Comparison of ENCODE assay signal across 8 mouse cellular contexts in genomic region chr5:100643253-100643990, GRCm38 (mm10). TPM values are rescaled to one million over a fixed set of nuclear protein-coding genes. Genes with fewer than 3 reads are reported as not detected.
A peak's percentile ranks its signal among the peaks of the same experiment; 100 is the strongest.
DNase-seq lines count a peak whose midpoint lies in the region.

No protein-coding gene starts in this region.

- no peaks in the 10 kb centered on the region for H3K36me3 ChIP-seq in heart, embryonic 10.5 days
- no peaks in the 10 kb centered on the region for H3K36me3 ChIP-seq in macrophage (ENCODE audit: inconsistent target)

- peak; percentile 35 to 62 for DNase-seq in heart, adult 18-20 months
- no peak for DNase-seq in heart, embryonic 10.5 days (ENCODE audit: low spot score)
- peak; percentile 22 for DNase-seq in urinary bladder, postnatal 14 days (ENCODE audit: low spot score)
- no peak for DNase-seq in urinary bladder, postnatal 25 days (ENCODE audit: low spot score)
- peak; percentile 26 for DNase-seq in heart, postnatal 4 days
- no peak for DNase-seq in neural tube, embryonic 10.5 days (ENCODE audit: extremely low spot score, low spot score)
- DNase-seq in gastrocnemius, adult 18-20 months (ENCODE audit: low spot score), result no peak

- H3K4me3 ChIP-seq in heart, embryonic 10.5 days, result no peak overlapping the region
- H3K4me3 ChIP-seq in macrophage (ENCODE audit: inconsistent target), result no peak overlapping the region

- no peaks in the 10 kb centered on the region for H3K79me2 ChIP-seq in macrophage (ENCODE audit: inconsistent target)

- peaks cover 4% of the 10 kb centered on the region; the same call in 1 of the 2 replicates for H3K27me3 ChIP-seq in heart, embryonic 10.5 days (ENCODE audit: insufficient read depth, poor library complexity, severe bottlenecking)

- no peaks in the 10 kb centered on the region for H3K9me3 ChIP-seq in heart, embryonic 10.5 days

- H3K4me1 ChIP-seq in heart, embryonic 10.5 days, result peaks cover 18% of the 10 kb centered on the region

- no peak overlapping the region for H3K27ac ChIP-seq in heart, embryonic 10.5 days
- H3K27ac ChIP-seq in macrophage, result peak overlapping the region; percentile 4; the same call in 1 of the 2 replicates

- WGBS in heart, embryonic 10.5 days, result 67% methylated on average over 12 of the region's 12 CpGs
- WGBS in macrophage (ENCODE audit: missing documents), result 27% methylated on average over 12 of the region's 12 CpGs

RNA-seq across cellular contexts. Expression of gene Coq2, which starts 31.5 kb away (rescaled TPM):
- total RNA-seq in heart, adult 18-20 months (2021), result 100 to 1,000 TPM; 104 to 107 TPM
- 64.2 and 67.1 TPM in 2 replicates for polyA plus RNA-seq in heart, embryonic 10.5 days (2016; fragmentation: Nextera tagmentation; extraction: Ambion mirVana)
- 10 to 100 TPM; 62.4 to 63.6 TPM for total RNA-seq in heart, postnatal 4 days (2021)
- total RNA-seq in macrophage (2018; cell fraction: chromatin; rRNA removed), result 10 to 100 TPM; 11.8 to 84.0 (median 43.1) TPM
- 10 to 100 TPM; 14.7 to 28.6 (median 21.0) TPM for total RNA-seq in macrophage (2018; cell fraction: cytosol; rRNA removed)
- total RNA-seq in macrophage (2018; cell fraction: nucleus; rRNA removed), result 10 to 100 TPM in 25 of 26 experiments, 1 to 10 TPM in 1; 9.9 to 59.8 (median 35.5) TPM
- 13.7 to 36.1 TPM (median 24.5 TPM) in 3 replicates for polyA plus RNA-seq in macrophage (2018)
- total RNA-seq in gastrocnemius, adult 18-20 months (2021), result 10 to 100 TPM; 73.6 to 77.4 TPM

Comparison
In these comparisons a context has a peak if more than half of its experiments do, and no peak if none do; other contexts are left out.
1. DNase-seq: peak in heart, adult 18-20 months (2 of 2), urinary bladder, postnatal 14 days (single experiment) and heart, postnatal 4 days (single experiment); none in heart, embryonic 10.5 days (single experiment), urinary bladder, postnatal 25 days (single experiment), neural tube, embryonic 10.5 days (single experiment) and gastrocnemius, adult 18-20 months (single experiment).